Mouse (Mus musculus) layer of hippocampus, postnatal 14 days (tissue): ENCODE results near the gene Tlr5. TPM values are rescaled to one million over a fixed set of nuclear protein-coding genes. Genes with fewer than 3 reads are reported as not detected.

Source experiments
- DNase-seq, 2 experiments: peaks; one replicate each; pipeline ENCODE4 v3.0.0; 2021 to 2022; ENCODE audit warnings: low spot score in 2 of 2, mixed read lengths in 1 of 2
- total RNA-seq, 2 experiments: library from RNA; stranded (reverse); gene quantifications; 2 replicates each; pipeline ENCODE4 v1.2.3; 2021

Tlr5 gene
- total RNA-seq, 2 experiments from 2014 or later = 0.48 to 0.69 TPM

DNA sequence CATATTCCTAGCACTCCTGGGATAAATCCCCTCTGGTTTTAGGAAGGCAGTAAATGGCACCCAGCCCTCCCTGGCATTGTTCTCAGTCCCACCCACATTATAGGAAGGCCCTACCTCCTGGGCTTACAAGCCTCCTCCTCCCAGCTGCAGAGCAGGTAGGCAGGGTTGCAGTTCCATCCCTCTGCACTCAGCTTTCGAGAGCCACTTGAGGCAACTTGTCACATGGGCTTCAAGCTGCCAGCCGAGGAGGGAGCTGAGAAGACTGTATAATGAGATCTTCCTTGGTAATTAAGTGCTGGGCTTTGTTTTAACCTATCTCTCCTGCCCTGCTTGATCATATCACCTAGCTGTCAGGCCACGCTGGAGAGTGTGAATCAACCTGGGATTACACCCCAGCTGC, 1.4 kb upstream of the Tlr5 start:
- DNase-seq = no peak

DNA sequence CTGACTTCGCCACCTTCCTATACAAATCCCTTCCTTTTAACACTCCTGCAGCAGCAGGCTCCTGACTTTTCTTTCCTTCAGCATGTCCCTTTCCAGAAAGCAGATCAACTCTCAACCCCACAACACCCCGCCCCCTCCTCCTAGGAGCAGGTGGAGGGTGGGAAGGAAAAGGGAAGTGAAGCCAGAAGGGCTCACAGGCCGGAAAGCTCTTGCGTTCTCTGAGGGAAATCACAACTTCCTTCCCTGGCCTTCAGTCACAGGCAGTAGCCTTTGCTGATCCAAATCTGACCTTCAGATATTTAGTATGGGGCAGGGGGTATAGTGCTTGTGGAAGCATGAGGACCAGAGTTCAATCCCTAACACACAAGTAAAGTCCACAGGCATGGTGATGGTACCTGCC, 921 bp upstream of the Tlr5 start:
- no peak for DNase-seq

DNA sequence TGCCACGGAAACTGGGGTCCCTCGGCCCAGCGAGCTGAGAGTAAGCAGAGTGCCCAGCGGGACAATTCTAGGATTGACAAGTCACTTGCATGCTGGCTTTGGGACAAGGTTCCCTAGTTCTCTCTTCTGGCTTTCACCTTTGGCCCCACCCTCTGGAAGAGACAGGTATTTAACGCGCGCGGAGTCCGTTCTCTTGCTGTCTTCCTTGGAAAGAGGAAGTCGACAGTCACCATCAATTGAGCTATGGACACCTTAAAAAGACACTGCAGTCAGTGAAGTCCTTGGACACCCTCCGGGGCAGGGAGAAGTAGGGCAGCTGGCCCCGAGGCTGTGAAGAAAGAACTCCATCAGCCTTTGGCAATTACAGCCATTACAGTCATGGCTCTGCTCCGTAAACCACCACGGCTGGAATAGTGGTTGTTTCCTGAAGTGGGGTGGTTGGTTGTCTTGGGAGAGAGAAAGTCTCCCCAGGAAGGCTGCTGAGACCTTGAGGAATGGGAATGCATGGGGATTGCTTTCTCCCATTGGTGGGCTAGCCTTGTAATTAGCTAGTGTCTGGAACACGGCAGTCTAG, 546 bp downstream of the Tlr5 start:
- no peak for DNase-seq

DNA sequence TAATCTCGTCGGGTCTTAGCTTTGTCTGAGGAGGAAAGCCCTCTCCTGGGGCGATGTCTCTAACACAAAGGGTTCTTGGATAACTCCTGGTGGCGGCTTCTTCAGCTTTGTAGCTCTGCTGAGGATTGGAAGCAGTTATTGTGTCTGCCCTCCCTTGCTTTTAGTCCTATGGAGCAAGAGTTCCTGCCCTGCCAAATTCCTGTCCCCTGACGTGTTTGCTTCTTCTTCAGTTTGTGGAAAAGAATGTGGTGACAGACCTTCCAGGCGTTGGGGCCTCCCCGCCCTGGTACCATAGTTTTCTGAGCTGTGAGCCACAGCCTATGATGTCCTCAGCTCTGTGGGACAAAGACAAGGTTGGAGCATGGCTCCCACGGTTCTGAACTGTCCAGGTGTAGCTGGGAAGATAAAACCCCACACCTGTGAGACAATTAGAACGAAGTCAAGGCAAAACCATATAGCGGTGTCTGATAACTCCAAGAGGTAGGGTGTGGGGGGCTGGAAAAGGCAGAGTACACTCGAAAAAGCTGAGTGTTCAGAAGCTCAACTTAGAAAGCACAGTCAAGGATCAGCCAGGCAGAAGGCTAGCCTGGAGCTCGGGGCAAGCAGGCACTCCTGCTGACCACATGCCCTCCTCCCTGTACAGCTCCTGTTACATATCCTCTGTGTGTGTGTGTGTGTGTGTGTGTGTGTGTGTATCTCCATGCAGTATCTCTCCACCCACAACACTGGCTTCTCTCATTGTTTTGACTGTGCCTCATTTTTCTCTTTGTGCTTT, 1.8 kb downstream of the Tlr5 start:
- DNase-seq = no peak

DNA sequence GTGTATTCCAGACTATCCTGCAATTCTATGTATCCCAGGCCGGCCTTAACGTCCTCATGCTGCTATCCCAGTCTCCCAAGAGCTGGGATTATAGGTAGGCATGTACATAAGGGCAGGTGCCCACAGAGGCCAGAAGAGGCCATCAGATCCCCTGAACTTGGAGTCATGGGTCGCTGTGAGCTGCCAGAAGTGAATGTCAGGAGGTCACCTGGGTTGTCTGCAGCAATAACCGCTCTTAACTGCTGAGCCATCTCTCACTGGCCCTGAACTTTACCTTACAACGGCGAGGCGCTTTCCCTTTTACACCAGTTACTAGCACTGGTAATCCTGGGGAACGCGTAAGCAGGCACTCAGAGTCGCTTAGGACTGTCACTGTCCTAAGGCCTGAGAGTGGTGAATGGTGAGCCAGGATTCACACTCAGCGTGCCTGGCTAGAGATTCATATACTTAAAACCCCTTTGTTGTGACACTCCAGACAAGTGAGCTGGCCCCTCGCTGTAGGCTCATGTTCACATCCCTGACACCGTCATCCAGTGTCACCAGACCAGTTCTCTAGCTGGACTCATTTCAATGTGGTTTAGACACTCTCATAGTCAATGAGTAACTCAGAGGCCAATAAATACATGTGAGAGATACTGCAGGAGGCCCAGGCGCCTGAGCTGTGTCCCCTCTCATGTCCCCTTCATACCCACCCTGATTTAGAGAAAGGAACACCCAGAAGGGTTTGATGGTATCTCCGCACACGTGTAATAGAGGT, 2.6 kb downstream of the Tlr5 start:
- DNase-seq = no peak

DNA sequence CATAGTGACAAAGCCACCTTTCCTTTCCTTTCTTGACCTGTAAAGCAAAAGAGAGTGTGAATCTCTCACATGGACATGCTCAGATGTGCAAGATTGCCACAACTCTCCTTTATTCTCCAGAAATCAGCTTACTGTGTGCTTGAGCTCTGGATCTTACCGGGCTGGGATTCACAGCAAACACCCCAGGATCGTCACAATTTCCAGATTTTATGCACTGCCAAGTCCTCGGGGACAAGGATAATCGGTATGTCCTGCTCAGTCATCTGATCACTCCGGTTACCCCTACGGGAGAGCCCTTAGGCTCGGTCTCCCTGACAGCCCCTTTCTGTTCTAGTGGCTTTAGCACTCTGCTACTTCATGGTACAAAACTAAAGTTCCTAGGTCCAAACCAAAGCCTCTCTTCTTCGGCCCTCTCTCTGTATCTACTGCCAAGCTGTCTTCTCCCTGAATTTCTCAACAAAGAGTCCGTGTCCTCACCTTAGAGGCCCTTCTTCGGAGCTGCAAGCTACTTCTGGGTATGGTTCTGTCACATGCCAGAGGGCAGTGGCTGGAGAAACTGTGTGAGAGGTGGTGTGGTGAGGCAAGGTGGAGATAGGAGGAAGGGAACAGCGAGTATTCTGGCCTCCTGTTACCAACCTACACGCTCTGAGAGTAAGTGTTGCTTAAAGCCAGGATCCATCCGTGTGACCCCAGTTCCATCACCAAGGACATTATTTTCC, 3.4 kb downstream of the Tlr5 start:
- DNase-seq = no peak

DNA sequence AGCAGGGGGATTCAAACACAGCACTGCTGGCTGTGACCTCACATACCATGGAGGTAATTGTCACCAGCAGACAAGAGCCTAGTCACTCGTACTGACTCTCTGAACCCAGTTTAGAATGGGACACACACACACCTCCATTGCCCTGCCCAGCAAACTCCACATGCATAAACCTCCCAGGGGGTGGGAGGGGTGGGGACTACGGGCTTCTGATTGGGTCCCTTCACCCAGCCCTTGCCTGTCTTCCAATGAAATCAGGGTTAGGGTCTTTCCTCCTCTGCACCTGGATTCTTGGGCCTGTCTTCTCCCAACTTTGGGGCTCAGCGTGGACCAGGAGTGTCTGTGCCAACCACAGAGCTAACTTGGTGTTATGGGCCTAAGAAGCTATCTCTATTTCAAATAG, 4.2 kb downstream of the Tlr5 start:
- DNase-seq = no peak

DNA sequence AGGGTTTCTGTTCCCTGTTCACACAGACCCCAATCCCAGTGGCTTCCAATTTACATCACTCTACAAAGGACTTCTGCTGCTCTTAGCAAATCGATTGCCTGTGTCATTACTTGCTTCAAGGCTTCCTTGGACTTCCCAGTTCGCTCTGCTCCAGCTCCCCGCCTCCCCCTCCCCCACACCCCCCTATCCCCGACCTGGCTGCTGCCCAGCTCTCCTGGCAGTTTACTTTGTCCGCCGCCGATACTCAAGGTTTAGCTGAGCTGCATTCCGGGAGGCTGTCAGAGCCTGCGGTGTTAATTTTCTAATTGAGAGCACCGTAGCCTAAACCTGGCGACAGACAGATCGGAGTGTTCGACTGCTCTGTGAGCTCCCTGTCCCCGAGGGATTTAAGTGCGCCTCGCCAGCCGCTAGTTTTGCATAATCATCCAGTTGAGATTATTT, 4.7 kb downstream of the Tlr5 start:
- no peak for DNase-seq

DNA sequence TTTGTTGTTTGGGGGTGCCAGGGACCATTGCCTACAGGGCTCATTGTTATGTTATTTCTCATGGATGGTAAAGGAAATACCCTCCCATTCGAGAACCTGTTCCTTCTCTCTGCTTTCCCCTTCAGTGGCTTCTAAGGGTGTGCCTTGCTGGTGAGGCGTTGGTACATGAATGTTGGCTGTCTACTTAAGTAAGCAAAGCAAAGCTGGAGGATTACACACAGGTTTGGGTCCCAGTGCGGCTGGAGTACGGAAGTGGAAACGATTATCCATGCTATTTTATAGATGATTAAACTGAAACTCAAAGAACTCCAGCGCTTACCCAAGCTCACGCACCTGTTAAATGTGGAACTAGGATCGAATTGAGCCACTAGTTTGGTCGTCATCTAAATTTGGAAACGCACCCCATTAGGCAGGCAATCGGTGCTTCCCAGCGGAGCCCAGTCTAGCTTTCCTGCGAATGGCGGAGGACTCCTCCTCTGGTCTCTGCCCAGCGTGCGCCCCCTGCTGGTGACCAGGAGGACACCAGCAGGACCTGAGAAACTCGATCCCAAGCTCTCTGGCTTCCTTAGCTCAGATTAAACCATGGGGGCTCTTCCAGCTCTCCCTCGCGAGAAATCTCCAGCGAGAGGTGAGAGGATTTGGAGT, 5.3 kb downstream of the Tlr5 start:
- peak; percentile 80 for DNase-seq

DNA sequence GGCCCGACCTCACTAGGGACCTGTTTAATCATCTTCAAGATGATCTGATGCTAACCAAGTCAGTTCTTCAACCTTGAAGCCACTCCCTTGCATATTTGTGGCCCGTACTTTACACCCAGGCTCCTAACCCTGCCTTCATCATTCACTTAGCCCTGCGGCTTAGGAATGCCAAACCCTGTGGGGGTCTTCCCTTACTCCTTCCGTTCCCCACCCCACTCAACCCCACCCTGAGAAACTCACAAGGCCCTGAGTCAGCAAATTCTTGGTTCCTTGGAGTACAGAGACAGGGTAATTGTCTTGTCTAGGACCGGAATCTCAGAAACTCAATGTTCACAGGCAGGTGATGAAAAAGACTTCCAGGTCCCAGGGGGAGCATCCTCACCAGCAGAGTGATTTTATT, 6.5 kb downstream of the Tlr5 start:
- no peak for DNase-seq

DNA sequence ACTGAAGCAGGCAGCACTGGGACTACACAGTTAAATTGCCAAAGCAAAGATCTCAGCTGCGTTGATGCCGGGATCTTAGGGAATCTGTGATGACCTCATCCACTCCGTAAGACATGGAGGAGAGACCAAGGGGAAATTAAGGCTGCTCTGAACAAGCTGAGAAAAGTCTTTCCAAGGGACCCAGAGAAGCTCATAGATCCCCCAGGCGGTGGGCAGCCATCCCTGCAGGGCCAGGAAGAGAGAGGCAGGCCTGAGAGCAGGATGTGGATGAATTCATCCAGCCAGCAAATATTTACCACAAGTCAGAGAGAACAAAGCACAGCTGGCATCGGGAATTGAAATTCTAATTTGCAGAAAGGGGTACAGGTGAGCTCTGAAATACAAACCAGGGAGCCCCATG, 8.7 kb downstream of the Tlr5 start:
- no peak for DNase-seq

DNA sequence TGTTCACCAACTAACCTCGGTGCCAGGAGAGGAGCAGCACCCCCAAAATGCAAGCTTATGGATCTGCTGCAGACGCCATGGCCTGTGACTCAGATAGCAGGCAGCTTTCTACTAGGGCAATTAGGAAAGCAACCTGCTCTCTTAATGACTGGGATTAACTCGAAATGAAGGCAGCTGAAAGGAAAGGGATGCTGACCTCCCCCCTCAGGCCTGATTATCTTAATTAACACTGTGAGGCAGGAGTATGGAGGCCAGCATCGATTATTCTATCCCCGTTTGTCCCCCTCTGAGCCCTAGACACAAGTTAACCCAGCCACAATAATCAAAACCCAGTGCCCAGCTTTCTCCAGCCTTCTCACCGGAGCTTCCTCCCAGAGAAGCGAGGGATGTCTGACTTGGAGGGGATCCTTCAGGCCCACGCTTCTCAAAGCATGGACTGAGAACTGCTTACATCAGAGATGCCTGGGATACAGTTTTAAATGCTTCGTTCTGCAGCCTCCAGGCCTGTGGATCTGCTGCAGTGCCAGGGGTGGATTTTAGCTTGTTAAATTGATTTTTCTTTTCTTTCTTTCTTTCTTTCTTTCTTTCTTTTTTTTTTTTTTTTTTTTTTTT, 10.4 kb downstream of the Tlr5 start:
- no peak for DNase-seq

DNA sequence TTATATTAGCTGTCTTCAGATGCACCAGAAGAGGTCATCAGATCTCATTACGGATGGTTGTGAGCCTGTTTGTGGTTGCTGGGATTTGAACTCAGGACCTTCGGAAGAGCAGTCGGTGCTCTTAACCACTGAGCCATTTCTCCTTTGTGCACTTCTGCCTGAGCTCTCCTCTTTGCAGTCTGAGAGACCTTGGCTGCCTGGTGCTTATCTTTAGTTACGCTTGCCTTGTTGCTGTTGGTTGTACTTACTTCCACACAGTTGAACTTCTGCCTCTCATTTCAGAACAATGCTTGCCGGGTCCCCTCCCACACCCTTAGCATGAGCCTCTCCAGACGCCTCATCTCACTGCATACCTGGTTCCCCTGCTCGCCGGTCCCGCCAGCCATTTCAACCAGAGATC, 14.1 kb downstream of the Tlr5 start:
- no peak for DNase-seq

DNA sequence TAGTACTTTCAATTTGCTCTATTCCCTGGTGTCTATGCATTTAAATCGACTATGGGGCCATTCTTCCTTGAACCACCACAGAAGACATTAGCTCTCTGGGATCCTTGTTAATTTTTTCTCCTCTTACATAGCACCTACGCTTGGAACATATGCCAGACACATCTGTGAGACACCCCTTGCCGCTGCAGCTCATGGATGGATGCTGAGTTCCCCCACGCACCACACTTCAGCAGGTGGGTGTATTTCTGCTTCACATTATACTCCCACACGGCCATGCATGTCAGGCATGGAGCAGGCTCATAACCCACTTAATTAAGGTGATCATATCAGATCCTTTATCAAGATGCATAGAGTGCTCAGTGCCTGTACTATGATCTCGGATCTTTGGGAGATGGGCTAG, 17.7 kb downstream of the Tlr5 start:
- DNase-seq = no peak

DNA sequence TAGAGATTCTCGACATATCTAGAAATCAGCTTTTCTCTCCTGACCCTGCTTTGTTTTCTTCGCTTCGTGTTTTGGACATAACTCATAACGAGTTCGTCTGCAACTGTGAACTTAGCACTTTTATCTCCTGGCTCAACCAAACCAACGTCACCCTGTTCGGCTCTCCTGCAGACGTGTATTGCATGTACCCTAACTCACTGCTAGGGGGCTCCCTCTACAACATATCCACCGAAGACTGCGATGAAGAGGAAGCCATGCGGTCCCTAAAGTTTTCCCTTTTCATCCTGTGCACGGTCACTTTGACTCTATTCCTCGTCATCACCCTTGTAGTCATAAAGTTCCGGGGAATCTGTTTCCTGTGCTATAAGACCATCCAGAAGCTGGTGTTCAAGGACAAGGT, 20.2 kb downstream of the Tlr5 start:
- no peak for DNase-seq

DNA sequence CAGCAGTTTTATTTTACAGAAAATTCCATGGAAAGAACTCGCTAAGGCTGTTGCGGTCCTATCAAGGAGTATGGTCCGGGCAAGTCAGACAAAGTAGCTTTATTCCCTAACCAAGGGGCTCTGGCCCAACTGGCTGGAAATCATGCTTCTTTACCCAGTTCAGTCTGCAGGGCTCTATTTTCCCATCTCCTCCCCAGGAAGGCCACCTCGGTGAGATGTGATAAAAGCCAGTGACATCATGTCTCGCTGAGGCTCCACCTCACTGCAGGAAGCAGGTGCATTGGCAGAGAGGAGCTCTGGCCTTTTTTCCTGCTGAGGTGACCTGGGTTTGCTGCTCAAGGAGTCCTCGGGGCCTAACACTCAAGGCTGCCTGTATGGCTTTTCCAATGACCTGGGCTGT, 26.1 kb downstream of the Tlr5 start:
- DNase-seq = no peak

DNA sequence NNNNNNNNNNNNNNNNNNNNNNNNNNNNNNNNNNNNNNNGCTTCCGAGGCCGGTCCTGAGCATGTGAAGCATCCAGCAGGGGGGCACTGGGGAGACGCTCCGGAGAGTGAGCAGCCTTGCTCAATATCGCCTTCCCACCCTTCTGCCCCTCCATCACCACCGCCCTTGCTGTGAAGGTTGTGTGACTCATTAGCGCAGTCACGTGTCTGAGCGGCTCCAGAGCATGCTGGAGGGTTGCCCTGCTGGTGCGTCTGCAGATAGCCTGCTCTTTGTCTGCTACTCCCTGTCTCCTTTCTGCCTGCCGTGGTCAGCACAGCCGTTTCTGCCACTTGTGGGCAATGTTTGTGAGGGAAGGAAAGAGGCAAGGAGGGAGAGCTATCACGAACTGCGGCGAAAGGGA, 28.4 kb downstream of the Tlr5 start:
- DNase-seq = peak; percentile 66 to 80

DNA sequence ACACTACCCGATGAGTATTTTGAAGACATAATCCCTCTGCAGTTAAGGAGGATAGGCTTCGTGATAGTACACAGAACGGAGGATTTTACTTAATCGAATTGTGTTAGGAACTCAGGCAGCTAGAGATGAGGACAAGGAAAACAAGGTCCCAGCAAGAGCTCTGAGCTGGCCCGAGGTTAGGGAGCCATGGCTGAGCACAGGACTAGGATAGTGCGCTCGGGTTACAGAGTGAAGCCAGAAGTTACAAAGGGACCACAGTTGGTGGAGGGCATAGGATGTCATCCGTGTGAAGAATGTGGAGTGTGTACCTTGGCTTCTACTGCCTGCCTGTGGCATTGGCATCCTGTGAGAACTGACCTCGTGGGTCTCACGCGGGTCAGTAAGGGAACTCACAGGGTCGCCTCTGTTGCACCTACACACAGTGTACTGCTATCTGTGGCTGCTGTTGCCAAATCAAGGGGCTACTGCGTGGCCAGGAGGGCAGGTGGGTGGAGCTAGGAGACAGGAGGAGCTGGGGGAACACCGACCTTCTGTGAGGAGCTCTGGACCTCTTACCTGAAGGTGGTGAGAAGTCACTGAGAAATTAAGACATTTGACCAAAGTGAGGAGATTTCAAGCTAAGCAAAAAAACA, 29.0 kb downstream of the Tlr5 start:
- DNase-seq = no peak

DNA sequence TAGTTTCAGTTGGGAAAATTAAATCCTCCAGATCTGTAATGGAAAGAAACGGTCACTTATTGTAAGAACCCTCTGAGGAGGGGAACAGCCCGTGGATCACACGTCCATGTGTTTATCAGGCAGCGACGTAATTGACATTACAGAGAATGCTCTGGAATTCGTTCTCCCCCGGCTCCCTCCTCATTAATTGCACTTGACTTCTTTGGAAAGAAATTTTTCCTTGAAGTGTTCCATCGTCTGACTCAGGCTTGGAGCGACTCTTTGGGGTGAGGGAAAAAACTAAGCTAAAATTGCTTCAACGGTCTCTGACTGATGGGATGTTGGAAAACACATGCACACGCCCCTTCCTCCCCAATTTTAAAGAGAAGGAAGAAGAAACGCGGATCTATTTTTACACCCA, 31.7 kb downstream of the Tlr5 start:
- no peak for DNase-seq

DNA sequence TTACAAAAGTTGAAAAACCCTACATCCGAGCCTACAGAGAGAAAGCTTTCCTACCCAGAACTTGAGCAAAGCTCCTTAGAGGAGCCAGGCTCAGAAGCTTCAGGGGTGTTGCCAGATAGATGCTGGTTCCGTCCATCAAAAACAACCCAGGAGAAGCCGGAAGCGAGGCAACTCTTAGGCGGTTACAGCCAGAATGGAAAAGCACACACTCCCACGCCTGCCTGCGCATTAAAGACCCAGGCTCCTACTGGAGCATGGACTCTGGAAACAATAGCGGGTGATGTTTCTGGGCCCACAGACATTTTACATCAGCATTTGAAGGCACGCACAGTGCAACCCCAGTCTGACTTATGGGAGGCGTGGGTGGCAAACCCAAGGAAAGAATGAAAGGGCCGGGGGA, 32.2 kb downstream of the Tlr5 start:
- DNase-seq = no peak
